Mouse (Mus musculus) cerebellum, postnatal 14 days (tissue): Measurements from ENCODE around the gene Auts2.

Experiments
- DNase-seq, 2 experiments: peaks; one replicate each; pipeline ENCODE4 v3.0.0; 2021; ENCODE audit warnings: mixed read lengths in 2 of 2

Auts2 gene

GRCm38 (mm10) chr5:131825421-131825820, 717.7 kb downstream of the Auts2 start:
- DNase-seq = no peak

- peak; percentile 78 to 84 for DNase-seq
Observed at GRCm38 (mm10) chr5:131824197-131824991, 718.8 kb downstream of the Auts2 start.

GRCm38 (mm10) chr5:131821461-131821860, 721.7 kb downstream of the Auts2 start:
- peak in 1 of 2 experiments; percentile 24 for DNase-seq

GRCm38 (mm10) chr5:131819251-131819691, 723.9 kb downstream of the Auts2 start:
- peak; percentile 66 to 84 for DNase-seq

- DNase-seq = no peak
Observed at GRCm38 (mm10) chr5:131815498-131815897, 727.6 kb downstream of the Auts2 start.

GRCm38 (mm10) chr5:131814503-131815003, 728.6 kb downstream of the Auts2 start:
- DNase-seq = no peak

GRCm38 (mm10) chr5:131813952-131814502, 729.1 kb downstream of the Auts2 start:
- DNase-seq = no peak

- peak in 1 of 2 experiments; percentile 46 for DNase-seq
Observed at GRCm38 (mm10) chr5:131813331-131813781, 729.8 kb downstream of the Auts2 start.

GRCm38 (mm10) chr5:131812483-131813063, 730.6 kb downstream of the Auts2 start:
- no peak for DNase-seq

GRCm38 (mm10) chr5:131806350-131806749, 736.8 kb downstream of the Auts2 start:
- no peak for DNase-seq

- no peak for DNase-seq
Observed at GRCm38 (mm10) chr5:131805277-131805676, 737.9 kb downstream of the Auts2 start.

GRCm38 (mm10) chr5:131803609-131804008, 739.5 kb downstream of the Auts2 start:
- DNase-seq = no peak

- no peak for DNase-seq
Observed at GRCm38 (mm10) chr5:131802340-131803036, 740.7 kb downstream of the Auts2 start.

GRCm38 (mm10) chr5:131801924-131802323, 741.2 kb downstream of the Auts2 start:
- no peak for DNase-seq

- DNase-seq = no peak
Observed at GRCm38 (mm10) chr5:131798373-131798772, 744.8 kb downstream of the Auts2 start.

- no peak for DNase-seq
Observed at GRCm38 (mm10) chr5:131797044-131797443, 746.1 kb downstream of the Auts2 start.

GRCm38 (mm10) chr5:131794411-131795133, 748.6 kb downstream of the Auts2 start:
- peak; percentile 83 to 87 for DNase-seq

- DNase-seq = no peak
Observed at GRCm38 (mm10) chr5:131789601-131790000, 753.5 kb downstream of the Auts2 start.

GRCm38 (mm10) chr5:131788008-131788407, 755.1 kb downstream of the Auts2 start:
- peak; percentile 59 to 61 for DNase-seq

GRCm38 (mm10) chr5:131783241-131783640, 759.9 kb downstream of the Auts2 start:
- no peak for DNase-seq

GRCm38 (mm10) chr5:131781063-131781462, 762.1 kb downstream of the Auts2 start:
- DNase-seq = no peak

- no peak for DNase-seq
Observed at GRCm38 (mm10) chr5:131779171-131779570, 764.0 kb downstream of the Auts2 start.
